Mouse (Mus musculus) myocyte (in vitro differentiated cells): ENCODE data around the gene Prdm11. TPM values are rescaled to one million over a fixed set of nuclear protein-coding genes. Genes with fewer than 3 reads are reported as not detected.

Experiments
- H3K27me3 ChIP-seq: one replicate; pipeline ENCODE4 v1.6.1; 2011; ENCODE audit not compliant: control insufficient read depth, insufficient read depth, insufficient read length
- H3K36me3 ChIP-seq: one replicate; pipeline ENCODE4 v1.6.1; 2011; ENCODE audit not compliant: control insufficient read depth, insufficient read depth
- H3K4me2 ChIP-seq: one replicate; pipeline ENCODE4 v1.6.1; 2011; ENCODE audit warnings: low read depth, control low read depth
- H3K4me3 ChIP-seq: one replicate; pipeline ENCODE4 v1.5.1; 2011; ENCODE audit warnings: mild to moderate bottlenecking, control low read depth, moderate library complexity
- H3K79me2 ChIP-seq: one replicate; pipeline ENCODE4 v1.6.1; 2011; ENCODE audit not compliant: control insufficient read depth, insufficient read depth
- H3ac ChIP-seq: one replicate; pipeline ENCODE4 v1.6.1; 2011; ENCODE audit not compliant: control insufficient read depth, insufficient read length
- E2F4 ChIP-seq: IDR thresholded peaks from one replicate; pipeline ENCODE4 v1.6.1; 2011; ENCODE audit warnings: mild to moderate bottlenecking, control low read depth, moderate library complexity; ENCODE audit not compliant: insufficient read depth
- MAX ChIP-seq: IDR thresholded peaks from one replicate; pipeline ENCODE4 v1.6.1; 2011; ENCODE audit warnings: low read depth, mild to moderate bottlenecking, control low read depth
- MYOD1 ChIP-seq, 3 experiments: IDR thresholded peaks; one replicate each; pipeline ENCODE4 v1.6.1; 2011; ENCODE audit warnings: control low read depth in 2 of 3, low read depth in 2 of 3, mild to moderate bottlenecking in 2 of 3, moderate library complexity in 1 of 3; ENCODE audit not compliant: insufficient read length in 2 of 3, control insufficient read depth in 1 of 3
- MYOG ChIP-seq, 3 experiments: IDR thresholded peaks; one replicate each; pipeline ENCODE4 v1.6.1; 2011; ENCODE audit warnings: control low read depth in 2 of 3, low read depth in 2 of 3, mild to moderate bottlenecking in 2 of 3; ENCODE audit not compliant: insufficient read length in 2 of 3, control insufficient read depth in 1 of 3, insufficient read depth in 1 of 3
- POLR2A ChIP-seq: IDR thresholded peaks from one replicate; pipeline ENCODE4 v1.6.1; 2011; ENCODE audit warnings: low read depth, mild to moderate bottlenecking, control low read depth, moderate library complexity; ENCODE audit not compliant: insufficient read length
- POLR2AphosphoS2 ChIP-seq: IDR thresholded peaks from one replicate; pipeline ENCODE4 v1.6.1; 2011; ENCODE audit warnings: low read depth, control low read depth; ENCODE audit not compliant: insufficient read length
- REST ChIP-seq: IDR thresholded peaks from one replicate; pipeline ENCODE4 v1.6.1; 2011; ENCODE audit warnings: mild to moderate bottlenecking, control low read depth, moderate library complexity; ENCODE audit not compliant: insufficient read depth, insufficient read length
- SRF ChIP-seq: IDR thresholded peaks from one replicate; pipeline ENCODE4 v1.6.1; 2011; ENCODE audit warnings: low read depth; ENCODE audit not compliant: control insufficient read depth, insufficient read length
- TCF3 ChIP-seq: IDR thresholded peaks from one replicate; pipeline ENCODE4 v1.6.1; 2011; ENCODE audit warnings: low read depth, control low read depth; ENCODE audit not compliant: insufficient read length
- USF1 ChIP-seq: IDR thresholded peaks from one replicate; pipeline ENCODE4 v1.6.1; 2011; ENCODE audit warnings: low read depth, mild to moderate bottlenecking, control low read depth, moderate library complexity
- polyA plus RNA-seq: library from polyadenylated mRNA; unstranded; fragments of >200 nt; fragmentation: generic; extraction: Trizol; gene quantifications from one replicate; pipeline ENCODE4 v1.2.1, GENCODE M21; 2012; ENCODE audit warnings: missing spikeins

The Prdm11 gene
- polyA plus RNA-seq, 1 experiment = 0.78 TPM

DNA sequence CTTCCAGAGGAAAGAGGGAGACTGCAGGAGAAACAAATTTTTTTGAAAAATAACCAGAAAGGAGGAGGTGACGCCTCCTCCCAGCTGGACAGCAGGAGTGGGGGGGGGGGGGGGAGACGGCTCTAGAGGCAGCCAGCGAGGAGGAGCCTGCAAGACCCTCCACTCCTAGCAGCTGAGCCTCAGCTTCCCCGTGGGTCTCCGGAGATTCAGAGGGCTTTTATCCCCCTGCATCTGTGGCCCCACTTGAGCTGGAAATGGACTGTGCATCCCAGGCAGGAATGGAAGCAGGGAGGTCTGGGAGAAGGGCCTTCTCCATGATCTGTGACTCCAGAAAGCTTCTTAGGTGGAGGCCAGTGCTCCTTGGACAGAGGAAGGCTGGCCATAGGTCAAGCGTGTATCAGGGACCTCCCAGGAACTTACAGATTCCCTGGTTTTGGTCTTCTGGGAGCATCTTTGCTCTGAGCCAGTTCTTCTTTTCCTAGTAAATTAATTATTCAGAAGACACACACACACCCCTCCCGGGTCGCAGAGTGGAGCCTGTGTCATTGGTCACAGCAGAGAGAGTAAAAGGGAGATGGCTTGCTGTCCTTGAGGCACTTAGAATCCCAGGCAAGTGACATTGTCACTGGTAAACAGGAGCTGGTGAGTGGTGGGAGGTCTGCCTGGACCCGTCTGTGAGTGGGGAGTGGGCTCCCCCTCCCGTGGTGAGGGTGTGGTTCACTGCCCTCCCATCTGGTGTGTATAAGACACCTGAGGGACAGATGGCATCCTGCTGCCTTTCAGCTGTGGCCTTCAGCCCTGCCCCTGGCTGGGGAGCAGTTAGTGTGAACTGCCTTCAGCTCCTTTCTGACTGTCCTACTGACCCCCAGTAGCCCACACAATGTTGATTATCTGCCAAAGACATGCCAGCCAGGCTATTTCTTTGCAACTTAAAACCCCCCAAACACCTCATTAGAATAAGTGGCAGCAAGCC lies 130.0 kb downstream of the Prdm11 start:
- Histone ChIP-seq H3K36me3 (peaks cover 12% of the 10 kb centered on the region), H3K27me3 (no peaks in the 10 kb centered on the region), H3K4me2 (peak overlapping the region; percentile 65), H3K79me2 (peaks cover 50% of the 10 kb centered on the region), H3ac (no peak overlapping the region), H3K4me3 (peak overlapping the region; percentile 55)
- TF ChIP-seq REST (no peak), MYOD1 (IDR thresholded peaks at IDR 0.05; ENCODE audit: control insufficient read depth in 1 of 3, insufficient read length in 2 of 3, low read depth in 2 of 3) (peak in 2 of 3 experiments; percentile 29 to 75), MYOG (IDR thresholded peaks at IDR 0.05; ENCODE audit: control insufficient read depth in 1 of 3, insufficient read depth in 1 of 3, insufficient read length in 2 of 3, low read depth in 2 of 3) (peak in 2 of 3 experiments; percentile 45 to 78), MAX (no peak), SRF (no peak), E2F4 (no peak), USF1 (no peak), TCF3 (no peak), POLR2A (peak; percentile 28), POLR2AphosphoS2 (no peak)

Other genes starting within 250 kb of the Prdm11 start
- gene Syt13, start 131.1 kb downstream of the Prdm11 start, polyA plus RNA-seq = 49.7 TPM
- 0.65 TPM for gene Trp53i11, start 141.4 kb upstream of the Prdm11 start, polyA plus RNA-seq